Mouse (Mus musculus) neural tube, embryonic 14.5 days (tissue): ENCODE measurements at regions not wholly inside any gene's neighbourhood (a gene's known extent, or its start where the extent isn't known, plus 50 kb on each side); places are given as distances from the start of the nearest gene placed in this dataset.
A peak's percentile ranks its signal among the peaks of the same experiment; 100 is the strongest.

ENCODE experiments used
- ATAC-seq: fragments of 200-750 bp; cut with Nextera tagmentation; 2 replicates; pipeline ENCODE4 v1.8.0; 2017; ENCODE audit warnings: low read depth, mild to moderate bottlenecking, moderate TSS enrichment, moderate library complexity
- H3K27ac ChIP-seq: fragments of 300-500 bp; sonication (generic); 2 replicates; pipeline ENCODE4 v1.5.1; 2014; ENCODE audit warnings: low read depth, mild to moderate bottlenecking, control low read depth, low read length, moderate library complexity, mixed read lengths
- H3K27me3 ChIP-seq: fragments of 300-500 bp; sonication (generic); 2 replicates; pipeline ENCODE4 v1.6.1; 2014; ENCODE audit warnings: low read length; ENCODE audit not compliant: control insufficient read depth, insufficient read depth
- H3K36me3 ChIP-seq: fragments of 300-500 bp; sonication (generic); 2 replicates; pipeline ENCODE4 v1.6.1; 2014; ENCODE audit warnings: low read length, mixed read lengths; ENCODE audit not compliant: control insufficient read depth, insufficient read depth
- H3K4me1 ChIP-seq: fragments of 300-500 bp; sonication (generic); 2 replicates; pipeline ENCODE4 v1.6.1; 2014; ENCODE audit warnings: low read length; ENCODE audit not compliant: control insufficient read depth, insufficient read depth
- H3K4me2 ChIP-seq: fragments of 300-500 bp; sonication (generic); 2 replicates; pipeline ENCODE4 v1.6.1; 2014; ENCODE audit warnings: mild to moderate bottlenecking, low read depth, low read length, control low read depth
- H3K4me3 ChIP-seq: fragments of 300-500 bp; sonication (generic); 2 replicates; pipeline ENCODE4 v1.5.1; 2014; ENCODE audit warnings: low read depth, low read length, control low read depth, mixed read lengths
- H3K9ac ChIP-seq: fragments of 300-500 bp; sonication (generic); replicated peaks from 2 replicates; pipeline ENCODE4 v1.6.1; 2014; ENCODE audit warnings: low read depth, mild to moderate bottlenecking, control low read depth, low read length, mixed read lengths
- H3K9me3 ChIP-seq: fragments of 300-500 bp; sonication (generic); 2 replicates; pipeline ENCODE4 v1.6.1; 2016; ENCODE audit warnings: low read length; ENCODE audit not compliant: control insufficient read depth
- WGBS: fragments of 180-500 bp; shearing (Covaris S2); extraction: QIAGEN DNeasy Blood & Tissue Kit; methylation state at CpG from one replicate; pipeline ENCODE4 v1.1.7; 2014; 5-methylcytosine and 5-hydroxymethylcytosine counted together

GRCm38 (mm10) chr15:7459992-7460820 lies 62.0 kb upstream of the Egflam start:
- H3K9ac ChIP-seq: no peak overlapping the region
- H3K4me3 ChIP-seq: no peak overlapping the region
- no peaks in the 10 kb centered on the region for H3K36me3 ChIP-seq
- no peaks in the 10 kb centered on the region for H3K9me3 ChIP-seq
- ATAC-seq: peak; percentile 89
- 34% methylated on average over 9 of the region's 9 CpGs for WGBS
- no peaks in the 10 kb centered on the region for H3K4me1 ChIP-seq
- no peak overlapping the region for H3K27ac ChIP-seq
- H3K4me2 ChIP-seq: no peak overlapping the region
- H3K27me3 ChIP-seq: no peaks in the 10 kb centered on the region

DNA sequence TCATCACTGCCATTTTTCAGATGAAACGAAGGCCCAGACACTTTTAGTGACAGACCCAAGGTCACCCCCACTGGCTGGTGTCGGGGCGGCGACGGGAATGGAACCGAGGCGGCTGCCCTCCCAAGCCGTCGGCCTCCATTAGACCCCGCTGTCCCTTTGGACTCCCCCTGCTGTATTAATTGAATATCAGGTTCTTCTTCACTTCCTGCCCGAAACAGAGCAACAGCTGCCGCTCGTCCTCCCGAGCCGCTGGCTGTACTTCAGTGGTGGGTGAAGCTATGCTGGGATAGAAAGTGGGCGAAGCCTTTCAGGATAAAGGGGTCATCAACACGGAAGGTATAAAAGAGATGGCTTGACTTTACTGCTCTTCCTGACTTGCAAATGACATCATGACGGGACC lies 64.4 kb upstream of the Egflam start:
- no peak overlapping the region for H3K4me2 ChIP-seq
- H3K4me3 ChIP-seq: no peak overlapping the region
- 83% methylated on average over 18 of the region's 18 CpGs for WGBS
- H3K9me3 ChIP-seq: no peaks in the 10 kb centered on the region
- no peaks in the 10 kb centered on the region for H3K27me3 ChIP-seq
- no peaks in the 10 kb centered on the region for H3K36me3 ChIP-seq
- H3K9ac ChIP-seq: no peak overlapping the region
- no peak for ATAC-seq
- H3K27ac ChIP-seq: no peak overlapping the region
- H3K4me1 ChIP-seq: no peaks in the 10 kb centered on the region

GRCm38 (mm10) chr15:7463444-7464350 lies 65.5 kb upstream of the Egflam start:
- H3K4me3 ChIP-seq: no peak overlapping the region
- WGBS: 61% methylated on average over 15 of the region's 15 CpGs
- H3K9ac ChIP-seq: no peak overlapping the region
- ATAC-seq: no peak
- H3K9me3 ChIP-seq: no peaks in the 10 kb centered on the region
- H3K27ac ChIP-seq: no peak overlapping the region
- H3K4me2 ChIP-seq: no peak overlapping the region
- H3K27me3 ChIP-seq: no peaks in the 10 kb centered on the region
- no peaks in the 10 kb centered on the region for H3K4me1 ChIP-seq
- no peaks in the 10 kb centered on the region for H3K36me3 ChIP-seq

GRCm38 (mm10) chr15:7480211-7480610 lies 82.0 kb upstream of the Egflam start:
- no peaks in the 10 kb centered on the region for H3K36me3 ChIP-seq
- no peak overlapping the region for H3K27ac ChIP-seq
- no peak overlapping the region for H3K9ac ChIP-seq
- H3K4me2 ChIP-seq: no peak overlapping the region
- no peaks in the 10 kb centered on the region for H3K9me3 ChIP-seq
- WGBS: 15% methylated on average over 11 of the region's 11 CpGs
- H3K27me3 ChIP-seq: no peaks in the 10 kb centered on the region
- H3K4me3 ChIP-seq: no peak overlapping the region
- H3K4me1 ChIP-seq: peaks cover 2% of the 10 kb centered on the region; the same call in 1 of the 2 replicates
- ATAC-seq: peak; percentile 74

DNA sequence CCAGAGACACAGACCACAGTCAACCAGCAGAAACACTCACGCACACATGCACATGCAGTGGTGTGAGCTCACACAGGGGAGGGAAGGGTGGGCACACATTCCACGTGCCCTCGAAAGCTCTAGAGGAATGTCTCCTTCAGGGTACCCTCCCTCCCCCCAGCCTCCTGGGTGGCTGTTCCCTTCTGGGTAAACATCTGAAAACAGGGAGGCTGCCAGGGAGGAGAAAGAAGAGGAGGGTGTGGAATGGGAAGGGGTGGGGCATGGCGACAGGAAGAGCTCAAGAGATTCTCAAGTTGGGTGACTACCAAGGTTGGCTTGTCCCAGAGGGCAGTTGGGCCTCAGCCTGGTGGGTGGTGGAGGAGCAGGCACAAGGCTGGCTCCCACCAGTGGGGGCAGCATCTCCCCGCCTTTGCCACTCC lies 82.6 kb upstream of the Egflam start:
- Histone ChIP-seq H3K9ac (no peak overlapping the region), H3K27ac (no peak overlapping the region), H3K9me3 (no peaks in the 10 kb centered on the region), H3K36me3 (no peaks in the 10 kb centered on the region), H3K4me1 (peaks cover 2% of the 10 kb centered on the region; the same call in 1 of the 2 replicates), H3K4me3 (no peak overlapping the region), H3K4me2 (no peak overlapping the region), H3K27me3 (no peaks in the 10 kb centered on the region)
- no peak for ATAC-seq
- 52% methylated on average over 5 of the region's 5 CpGs for WGBS

- peaks cover 2% of the 10 kb centered on the region; the same call in 1 of the 2 replicates for H3K4me1 ChIP-seq
- no peaks in the 10 kb centered on the region for H3K27me3 ChIP-seq
- no peak overlapping the region for H3K27ac ChIP-seq
- ATAC-seq: no peak
- no peak overlapping the region for H3K4me3 ChIP-seq
- H3K36me3 ChIP-seq: no peaks in the 10 kb centered on the region
- no peaks in the 10 kb centered on the region for H3K9me3 ChIP-seq
- H3K4me2 ChIP-seq: no peak overlapping the region
- 84% methylated on average over 5 of the region's 5 CpGs for WGBS
- no peak overlapping the region for H3K9ac ChIP-seq
Observed at GRCm38 (mm10) chr15:7483686-7484085, 85.5 kb upstream of the Egflam start.

GRCm38 (mm10) chr15:7491091-7491490 lies 92.9 kb upstream of the Egflam start:
- Histone ChIP-seq H3K4me2 (no peak overlapping the region), H3K27me3 (no peaks in the 10 kb centered on the region), H3K4me3 (no peak overlapping the region), H3K9me3 (no peaks in the 10 kb centered on the region), H3K36me3 (no peaks in the 10 kb centered on the region), H3K4me1 (no peaks in the 10 kb centered on the region), H3K9ac (no peak overlapping the region), H3K27ac (no peak overlapping the region)
- no peak for ATAC-seq
- WGBS: 97% methylated on average over 7 of the region's 7 CpGs

GRCm38 (mm10) chr15:7493126-7493669 lies 95.0 kb upstream of the Egflam start:
- no peak overlapping the region for H3K9ac ChIP-seq
- H3K27ac ChIP-seq: no peak overlapping the region
- 87% methylated on average over 10 of the region's 10 CpGs for WGBS
- H3K9me3 ChIP-seq: no peaks in the 10 kb centered on the region
- no peaks in the 10 kb centered on the region for H3K4me1 ChIP-seq
- H3K36me3 ChIP-seq: no peaks in the 10 kb centered on the region
- H3K4me3 ChIP-seq: no peak overlapping the region
- ATAC-seq: no peak
- no peak overlapping the region for H3K4me2 ChIP-seq
- H3K27me3 ChIP-seq: no peaks in the 10 kb centered on the region

DNA sequence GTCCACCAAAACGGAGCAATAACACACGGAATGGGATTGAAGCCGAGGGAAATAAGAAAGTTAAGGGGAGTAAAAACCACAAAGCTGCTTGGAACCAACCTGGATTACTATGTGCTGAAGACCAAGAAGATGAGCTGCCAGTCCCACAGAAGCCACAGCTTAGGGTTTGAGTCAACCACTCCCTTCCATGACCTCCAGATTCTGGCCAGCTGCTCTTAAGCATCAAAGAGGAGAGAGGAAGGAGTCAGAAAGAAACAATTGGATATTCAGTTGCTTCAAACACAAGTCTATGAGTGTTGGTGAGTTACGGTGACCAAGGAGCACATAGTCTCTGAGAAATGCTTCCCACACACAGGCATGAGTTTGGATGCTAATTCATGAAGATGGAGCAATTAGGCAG lies 99.7 kb upstream of the Egflam start:
- H3K4me3 ChIP-seq: no peak overlapping the region
- no peaks in the 10 kb centered on the region for H3K9me3 ChIP-seq
- no peaks in the 10 kb centered on the region for H3K27me3 ChIP-seq
- WGBS: 96% methylated on average over 4 of the region's 4 CpGs
- H3K4me2 ChIP-seq: no peak overlapping the region
- H3K4me1 ChIP-seq: no peaks in the 10 kb centered on the region
- ATAC-seq: no peak
- no peaks in the 10 kb centered on the region for H3K36me3 ChIP-seq
- H3K9ac ChIP-seq: no peak overlapping the region
- no peak overlapping the region for H3K27ac ChIP-seq
